Mouse (Mus musculus) mesoderm, embryonic 11.5 days (tissue): ENCODE results near the gene Fbxo27.
"Not testable (repeated sequence)": the region's sequence is repeated elsewhere in the genome, so short reads cannot be mapped to it uniquely, and the experiment has no call there.

Experiments used
- DNase-seq: peaks from one replicate; pipeline ENCODE4 v3.0.0-alpha.2; 2012; ENCODE audit warnings: low read depth, low spot score

The Fbxo27 gene

GRCm38 (mm10) chr7:28692545-28693320 is at the start of gene Fbxo27:
TSS of gene Fbxo27 (plus strand) at chr7:28692849.
- peak; percentile 23 for DNase-seq

GRCm38 (mm10) chr7:28645366-28645765 is 47.3 kb upstream of the Fbxo27 start:
- DNase-seq = no peak

GRCm38 (mm10) chr7:28645947-28646475 is 46.6 kb upstream of the Fbxo27 start:
- no peak for DNase-seq

GRCm38 (mm10) chr7:28647016-28647415 is 45.6 kb upstream of the Fbxo27 start:
- no peak for DNase-seq

DNA sequence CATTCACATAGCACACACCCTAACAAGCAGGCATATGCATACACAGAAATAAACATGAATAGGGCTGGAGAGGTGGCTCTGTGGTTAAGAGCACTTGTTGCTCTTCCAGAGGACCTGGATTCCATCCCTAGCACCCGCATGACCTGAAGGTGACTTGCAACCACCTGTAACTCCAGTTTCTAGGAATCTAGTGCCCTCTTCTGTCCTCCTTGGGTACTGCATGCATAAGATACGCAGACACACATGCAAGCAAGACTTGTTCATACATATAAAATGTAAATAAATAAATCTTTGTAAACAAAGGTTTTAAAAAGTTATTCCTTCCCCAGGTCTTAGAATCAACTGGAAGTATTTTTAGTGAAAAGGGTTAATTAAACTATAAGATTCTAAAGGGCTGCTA is 41.5 kb upstream of the Fbxo27 start:
- DNase-seq = no peak

DNA sequence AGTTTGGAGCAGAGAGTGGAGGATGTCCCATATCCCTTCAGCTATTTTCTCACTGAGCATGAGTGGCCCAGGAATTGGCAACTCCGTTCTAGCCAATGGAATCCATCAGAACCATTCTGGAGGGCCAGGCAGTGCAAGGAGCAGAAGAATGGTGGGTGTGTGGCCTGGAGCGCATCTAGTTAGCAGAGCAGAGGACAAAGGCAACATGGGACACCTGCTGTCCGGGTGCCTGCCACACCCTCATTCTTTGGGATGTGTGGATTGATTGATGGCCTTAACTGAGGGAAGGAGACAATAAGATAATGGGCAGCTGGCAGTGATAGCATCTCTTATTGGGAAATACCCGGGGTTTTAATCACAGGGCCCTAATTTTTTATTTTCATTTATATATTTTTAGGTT is 36.2 kb upstream of the Fbxo27 start:
- DNase-seq = no peak

- DNase-seq = peak; percentile 31
Observed at GRCm38 (mm10) chr7:28665620-28666579, 26.7 kb upstream of the Fbxo27 start.

GRCm38 (mm10) chr7:28671172-28671571 is 21.5 kb upstream of the Fbxo27 start:
- DNase-seq = no peak

- DNase-seq = no peak
Observed at GRCm38 (mm10) chr7:28672276-28672675, 20.4 kb upstream of the Fbxo27 start.

DNA sequence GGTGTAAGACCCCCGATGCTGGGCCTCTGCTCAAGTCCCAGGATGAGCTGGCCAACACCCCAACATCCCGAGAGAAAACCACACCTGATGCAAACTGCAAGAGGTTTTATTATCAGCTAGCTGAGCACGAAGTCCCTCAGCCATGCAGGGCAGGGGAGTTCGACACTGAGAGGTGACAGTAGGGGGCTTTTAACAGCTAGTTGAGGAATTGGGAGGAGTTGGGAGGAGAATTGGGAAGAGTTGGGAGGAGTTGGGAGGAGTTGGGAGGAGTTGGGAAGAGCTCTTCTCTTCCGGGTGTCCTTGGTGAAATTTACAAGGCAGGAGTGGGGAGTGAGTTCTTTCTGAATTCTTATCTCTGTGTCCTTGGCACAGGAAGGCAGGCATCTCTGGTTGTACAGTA is 19.9 kb upstream of the Fbxo27 start:
- DNase-seq = not testable (repeated sequence)

DNA sequence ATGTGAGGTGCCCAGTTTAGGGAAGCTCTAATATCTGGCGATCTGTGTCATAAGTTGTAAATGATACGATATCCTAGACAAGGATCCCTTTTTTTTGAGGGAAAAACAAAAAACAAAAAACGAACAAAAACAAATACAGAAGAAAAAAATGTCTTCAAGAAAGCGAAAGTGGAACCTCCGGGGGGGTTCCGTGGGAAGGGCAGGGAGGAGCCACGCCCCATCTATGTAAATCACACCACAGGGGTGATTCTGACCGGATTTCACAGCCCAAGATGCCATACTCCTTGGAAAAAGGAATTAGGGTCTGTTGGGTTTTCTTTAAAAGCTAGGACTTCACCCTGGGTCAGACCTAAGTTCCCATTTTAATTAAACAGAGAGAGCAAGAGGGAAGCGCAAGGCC is 17.7 kb upstream of the Fbxo27 start:
- no peak for DNase-seq

GRCm38 (mm10) chr7:28675746-28676145 is 16.9 kb upstream of the Fbxo27 start:
- no peak for DNase-seq

- DNase-seq = no peak
Observed at GRCm38 (mm10) chr7:28676811-28677541, 15.7 kb upstream of the Fbxo27 start.

DNA sequence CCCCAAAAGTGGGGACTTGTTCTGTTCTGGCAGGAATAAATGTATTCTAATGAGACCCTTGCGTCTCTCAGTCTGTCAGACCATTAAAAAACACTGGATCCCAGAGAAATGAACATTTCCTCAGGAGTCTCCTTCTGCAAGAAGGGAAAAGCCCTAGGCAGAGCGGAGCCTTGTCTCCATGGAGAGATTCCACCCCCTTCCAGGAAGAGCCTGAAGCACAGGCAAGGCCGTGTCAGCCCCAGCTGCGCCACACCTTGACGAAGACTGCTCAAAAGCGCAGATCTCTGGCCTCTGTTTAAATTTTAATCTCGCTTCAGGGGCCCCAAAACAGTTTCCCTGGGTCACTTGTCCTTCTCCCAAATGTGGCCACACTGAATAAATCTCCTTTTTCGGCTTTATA is 15.0 kb upstream of the Fbxo27 start:
- DNase-seq = no peak

DNA sequence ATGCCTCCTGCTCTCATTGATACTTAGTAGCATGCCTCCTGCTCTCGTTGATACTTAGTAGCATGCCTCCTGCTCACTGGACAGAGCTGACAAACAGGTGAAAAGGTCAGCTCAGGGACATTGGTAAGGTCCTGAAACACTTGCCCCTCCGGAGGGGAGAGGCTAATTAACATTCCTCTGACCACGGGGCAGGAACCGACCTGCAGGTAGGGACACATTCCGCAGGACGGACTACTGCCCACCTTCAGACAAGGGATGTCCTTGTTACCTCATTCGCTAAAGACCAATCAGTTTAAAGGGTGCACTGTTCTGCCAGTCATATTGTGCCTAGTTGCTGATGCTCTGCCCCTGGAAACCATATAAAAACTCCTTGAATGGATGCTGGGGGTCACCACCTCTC is 1.6 kb upstream of the Fbxo27 start:
- no peak for DNase-seq

DNA sequence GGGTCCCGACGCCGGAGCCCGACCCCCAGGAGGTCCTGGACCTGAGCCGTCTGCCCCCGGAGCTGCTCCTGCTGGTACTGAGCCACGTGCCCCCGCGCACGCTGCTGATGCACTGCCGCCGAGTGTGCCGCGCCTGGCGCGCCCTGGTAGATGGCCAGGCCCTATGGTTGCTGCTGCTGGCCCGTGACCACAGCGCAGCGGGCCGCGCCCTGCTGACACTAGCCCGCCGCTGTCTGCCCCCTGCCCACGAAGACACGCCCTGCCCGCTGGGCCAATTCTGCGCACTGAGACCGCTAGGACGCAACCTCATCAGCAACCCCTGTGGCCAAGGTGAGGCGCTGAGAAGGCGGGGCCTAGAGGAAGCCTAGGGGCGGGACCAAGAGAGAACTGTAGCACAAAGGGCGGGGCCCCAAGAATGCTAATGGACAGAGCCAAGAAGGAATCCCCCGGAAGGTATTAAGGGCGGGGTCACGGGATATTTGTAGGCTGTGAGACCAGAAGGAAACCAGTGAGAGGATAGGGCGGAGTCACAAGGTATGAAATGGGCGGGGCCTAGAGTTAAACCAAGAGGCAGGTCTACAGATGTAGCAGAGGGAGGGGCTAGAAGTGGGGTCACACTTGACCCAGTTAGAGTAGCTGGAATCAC is 795 bp downstream of the Fbxo27 start:
- DNase-seq = peak; percentile 83

- DNase-seq = peak; percentile 72
Observed at GRCm38 (mm10) chr7:28694423-28694822, 1.8 kb downstream of the Fbxo27 start.

- DNase-seq = no peak
Observed at GRCm38 (mm10) chr7:28694966-28695511, 2.4 kb downstream of the Fbxo27 start.

- no peak for DNase-seq
Observed at GRCm38 (mm10) chr7:28697277-28697676, 4.6 kb downstream of the Fbxo27 start.

GRCm38 (mm10) chr7:28700269-28700668 is 7.6 kb downstream of the Fbxo27 start:
- DNase-seq = no peak

DNA sequence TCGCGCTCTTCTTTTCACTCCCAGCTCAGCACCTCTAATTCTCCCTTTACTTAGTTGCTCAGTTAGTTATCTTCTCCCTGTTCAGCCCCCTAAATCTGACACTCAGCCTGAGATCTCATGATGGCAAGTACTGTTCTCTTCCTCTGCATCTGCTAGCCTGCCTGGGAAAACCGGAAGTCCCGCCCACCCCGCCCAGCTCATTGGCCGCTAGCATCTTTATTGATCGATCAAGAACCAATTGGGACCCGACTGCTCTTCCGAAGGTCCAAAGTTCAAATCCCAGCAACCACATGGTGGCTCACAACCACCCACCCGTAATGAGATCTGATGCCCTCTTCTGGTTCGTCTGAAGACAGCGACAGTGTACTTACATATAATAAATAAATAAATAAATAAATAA is 8.7 kb downstream of the Fbxo27 start:
- DNase-seq = not testable (repeated sequence)
